Mouse (Mus musculus) neural tube, embryonic 14.5 days (tissue): Measurements from ENCODE around the gene Olfr455. TPM values are rescaled to one million over a fixed set of nuclear protein-coding genes. Genes with fewer than 3 reads are reported as not detected.

Experiments used
- ATAC-seq: fragments of 200-750 bp; cut with Nextera tagmentation; 2 replicates; pipeline ENCODE4 v1.8.0; 2017; ENCODE audit warnings: low read depth, mild to moderate bottlenecking, moderate TSS enrichment, moderate library complexity
- H3K27ac ChIP-seq: fragments of 300-500 bp; sonication (generic); 2 replicates; pipeline ENCODE4 v1.5.1; 2014; ENCODE audit warnings: low read depth, mild to moderate bottlenecking, control low read depth, low read length, moderate library complexity, mixed read lengths
- H3K27me3 ChIP-seq: fragments of 300-500 bp; sonication (generic); 2 replicates; pipeline ENCODE4 v1.6.1; 2014; ENCODE audit warnings: low read length; ENCODE audit not compliant: control insufficient read depth, insufficient read depth
- H3K36me3 ChIP-seq: fragments of 300-500 bp; sonication (generic); 2 replicates; pipeline ENCODE4 v1.6.1; 2014; ENCODE audit warnings: low read length, mixed read lengths; ENCODE audit not compliant: control insufficient read depth, insufficient read depth
- H3K4me1 ChIP-seq: fragments of 300-500 bp; sonication (generic); 2 replicates; pipeline ENCODE4 v1.6.1; 2014; ENCODE audit warnings: low read length; ENCODE audit not compliant: control insufficient read depth, insufficient read depth
- H3K4me2 ChIP-seq: fragments of 300-500 bp; sonication (generic); 2 replicates; pipeline ENCODE4 v1.6.1; 2014; ENCODE audit warnings: mild to moderate bottlenecking, low read depth, low read length, control low read depth
- H3K4me3 ChIP-seq: fragments of 300-500 bp; sonication (generic); 2 replicates; pipeline ENCODE4 v1.5.1; 2014; ENCODE audit warnings: low read depth, low read length, control low read depth, mixed read lengths
- H3K9ac ChIP-seq: fragments of 300-500 bp; sonication (generic); replicated peaks from 2 replicates; pipeline ENCODE4 v1.6.1; 2014; ENCODE audit warnings: low read depth, mild to moderate bottlenecking, control low read depth, low read length, mixed read lengths
- H3K9me3 ChIP-seq: fragments of 300-500 bp; sonication (generic); 2 replicates; pipeline ENCODE4 v1.6.1; 2016; ENCODE audit warnings: low read length; ENCODE audit not compliant: control insufficient read depth
- WGBS: fragments of 180-500 bp; shearing (Covaris S2); extraction: QIAGEN DNeasy Blood & Tissue Kit; methylation state at CpG from one replicate; pipeline ENCODE4 v1.1.7; 2014; 5-methylcytosine and 5-hydroxymethylcytosine counted together
- polyA plus RNA-seq: library from polyadenylated mRNA; unstranded; fragments of >200 nt; fragmentation: Nextera tagmentation; extraction: Ambion mirVana; gene quantifications from 2 replicates; pipeline ENCODE4 v1.2.1, GENCODE M21; 2014

Olfr455 gene
- polyA plus RNA-seq, 1 experiment from 2014 or later = not detected

DNA sequence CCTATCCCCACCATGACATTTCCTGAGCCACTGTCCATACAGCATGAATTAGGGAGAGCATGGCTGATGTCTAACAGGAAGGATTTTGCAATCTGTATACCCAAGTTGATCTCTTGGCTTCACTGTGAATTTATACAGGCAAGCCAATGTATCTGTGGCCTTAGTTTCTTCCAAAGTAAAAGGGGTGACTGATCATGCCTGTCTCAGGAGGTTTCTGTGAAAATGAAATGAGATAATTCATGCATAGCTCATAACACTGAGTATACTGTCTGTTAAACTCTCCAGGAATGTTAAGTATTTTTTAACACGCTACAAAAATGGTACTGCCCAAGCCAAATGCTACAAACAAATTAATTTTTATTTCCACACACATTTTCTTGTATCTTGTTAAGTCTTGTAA, 33.9 kb downstream of the Olfr455 start:
- Histone ChIP-seq H3K9me3 (no peaks in the 10 kb centered on the region), H3K4me1 (no peaks in the 10 kb centered on the region), H3K27ac (no peak overlapping the region), H3K9ac (no peak overlapping the region), H3K4me3 (no peak overlapping the region), H3K4me2 (no peak overlapping the region), H3K36me3 (no peaks in the 10 kb centered on the region), H3K27me3 (no peaks in the 10 kb centered on the region)
- 84% methylated on average over 1 of the region's 1 CpGs for whole genome bisulfite sequencing
- ATAC-seq = no peak

DNA sequence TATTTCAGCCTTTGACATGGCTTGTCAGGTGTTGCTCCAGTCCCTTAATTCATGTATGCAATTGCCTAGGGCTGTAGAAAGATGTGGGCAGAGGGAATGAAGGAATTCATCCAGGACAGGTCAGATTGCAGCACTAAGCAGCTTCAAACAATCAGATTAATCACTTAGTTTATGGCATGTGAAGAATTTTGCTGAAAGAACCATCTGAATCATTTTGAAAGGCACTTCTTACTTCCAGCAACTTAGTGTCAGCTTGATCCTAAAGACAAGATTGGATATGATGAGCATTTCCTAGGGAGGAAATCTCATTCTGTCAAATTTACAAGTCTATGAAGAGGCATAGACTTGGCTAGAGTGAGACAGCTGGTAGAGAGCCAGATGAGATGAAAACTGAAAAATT, 38.1 kb downstream of the Olfr455 start:
- no peak overlapping the region for H3K4me3 ChIP-seq

GRCm38 (mm10) chr6:42503478-42503877, 43.9 kb downstream of the Olfr455 start:
- Histone ChIP-seq H3K9ac (no peak overlapping the region), H3K4me1 (no peaks in the 10 kb centered on the region), H3K4me3 (no peak overlapping the region), H3K27ac (no peak overlapping the region), H3K9me3 (no peaks in the 10 kb centered on the region), H3K27me3 (no peaks in the 10 kb centered on the region), H3K4me2 (no peak overlapping the region), H3K36me3 (no peaks in the 10 kb centered on the region)
- ATAC-seq = no peak
- 86% methylated on average over 2 of the region's 2 CpGs for WGBS

More for the DNA sequence above, 38.1 kb downstream of the Olfr455 start:
- Histone ChIP-seq H3K9ac (no peak overlapping the region), H3K4me1 (no peaks in the 10 kb centered on the region), H3K27me3 (no peaks in the 10 kb centered on the region), H3K4me2 (no peak overlapping the region), H3K27ac (no peak overlapping the region), H3K9me3 (no peaks in the 10 kb centered on the region), H3K36me3 (no peaks in the 10 kb centered on the region)
- ATAC-seq = no peak

GRCm38 (mm10) chr6:42489731-42490130, 57.7 kb downstream of the Olfr455 start:
- Histone ChIP-seq H3K36me3 (no peaks in the 10 kb centered on the region), H3K4me3 (no peak overlapping the region), H3K4me2 (no peak overlapping the region), H3K4me1 (no peaks in the 10 kb centered on the region), H3K9me3 (no peaks in the 10 kb centered on the region), H3K27me3 (no peaks in the 10 kb centered on the region), H3K27ac (no peak overlapping the region), H3K9ac (no peak overlapping the region)
- WGBS = 81% methylated on average over 1 of the region's 1 CpGs
- ATAC-seq = no peak

- no peaks in the 10 kb centered on the region for H3K36me3 ChIP-seq
- no peak within 1 kb of the TSS for H3K27ac ChIP-seq
- H3K4me3 ChIP-seq = no peak within 1 kb of the TSS
- WGBS = 90% methylated on average over 1 of the region's 1 CpGs
- no peak within 1 kb of the TSS for H3K9ac ChIP-seq
- H3K27me3 ChIP-seq = no peaks in the 10 kb centered on the region
- no peaks in the 10 kb centered on the region for H3K9me3 ChIP-seq
- no peaks in the 10 kb centered on the region for H3K4me1 ChIP-seq
- no peak within 1 kb of the TSS for H3K4me2 ChIP-seq
- ATAC-seq = no peak
Measured at GRCm38 (mm10) chr6:42487114-42487513, 60.3 kb downstream of the Olfr455 start, which contains the start of gene Olfr456. TSS of gene Olfr456 (minus strand) at chr6:42487214.

Other genes starting within 250 kb of the Olfr455 start
- 6.9 and 7.1 TPM in 2 replicates for gene Fam131b, start 222.9 kb downstream of the Olfr455 start, polyA plus RNA-seq
- 52.7 and 62.4 TPM in 2 replicates for gene Zyx, start 198.0 kb downstream of the Olfr455 start, polyA plus RNA-seq
- gene Epha1, start 174.3 kb downstream of the Olfr455 start, polyA plus RNA-seq = 0.15 and 0.33 TPM in 2 replicates
- not detected in 2 replicates for gene Tas2r143, start 147.3 kb downstream of the Olfr455 start, polyA plus RNA-seq
- gene Tas2r135, start 142.2 kb downstream of the Olfr455 start, polyA plus RNA-seq = not detected in 2 replicates
- not detected in 2 replicates for gene Tas2r126, start 113.1 kb downstream of the Olfr455 start, polyA plus RNA-seq
- gene Olfr458, start 82.4 kb downstream of the Olfr455 start, polyA plus RNA-seq = not detected in 2 replicates
- gene Olfr457, start 71.3 kb downstream of the Olfr455 start, polyA plus RNA-seq = 0.06 and 0.07 TPM in 2 replicates
- gene Olfr456, start 60.4 kb downstream of the Olfr455 start, polyA plus RNA-seq = not detected in 2 replicates
- gene Tcaf3, start 50.1 kb upstream of the Olfr455 start, polyA plus RNA-seq = not detected in 2 replicates
- gene Tcaf2, start 97.7 kb upstream of the Olfr455 start, polyA plus RNA-seq = 0.78 and 0.91 TPM in 2 replicates
- 224 and 238 TPM in 2 replicates for gene Tcaf1, start 162.5 kb upstream of the Olfr455 start, polyA plus RNA-seq
- gene Olfr453, start 191.8 kb upstream of the Olfr455 start, polyA plus RNA-seq = not detected in 2 replicates
- not detected in 2 replicates for gene Olfr38, start 208.8 kb upstream of the Olfr455 start, polyA plus RNA-seq
- not detected in 2 replicates for gene Olfr452, start 237.5 kb upstream of the Olfr455 start, polyA plus RNA-seq